Mouse (Mus musculus): ENCODE measurements around the gene Dlg1. TPM values are rescaled to one million over a fixed set of nuclear protein-coding genes. Genes with fewer than 3 reads are reported as not detected.

The Dlg1 gene
- polyA plus RNA-seq, 1 experiment from 2014 or later: 33.0 TPM

DNA sequence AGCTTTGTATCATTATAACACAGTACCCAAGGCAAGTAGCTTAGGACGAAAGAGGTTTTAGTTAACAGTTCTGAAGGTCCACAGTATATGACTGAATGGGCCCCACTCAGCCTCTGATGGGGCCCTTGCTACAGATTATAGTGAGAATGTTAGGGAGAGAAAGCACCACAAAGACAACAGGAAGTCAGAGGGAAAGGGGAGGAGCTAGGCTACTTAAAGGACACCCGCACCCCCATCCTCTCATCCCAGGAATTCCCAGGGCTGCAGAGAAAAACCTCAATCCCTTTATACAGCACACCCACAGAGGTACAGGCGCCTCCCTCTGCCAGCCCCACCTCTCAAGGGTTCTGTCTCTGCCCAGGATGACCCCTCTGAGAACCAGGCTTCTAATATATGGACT lies 32.2 kb upstream of the Dlg1 start:
- Histone ChIP-seq H3K4me3 (no peak overlapping the region), H3K4me1 (peaks cover 10% of the 10 kb centered on the region), H3K27ac (no peak overlapping the region), H3K9me3 (no peaks in the 10 kb centered on the region), H3K36me3 (no peaks in the 10 kb centered on the region), H3K9ac (no peak overlapping the region), H3K27me3 (no peaks in the 10 kb centered on the region), H3K4me2 (no peak overlapping the region)
- no peak for ATAC-seq (ENCODE audit: insufficient number of reproducible peaks, insufficient read depth, low FRiP score, low TSS enrichment, low read depth)
- 65% methylated on average over 3 of the region's 3 CpGs for WGBS

DNA sequence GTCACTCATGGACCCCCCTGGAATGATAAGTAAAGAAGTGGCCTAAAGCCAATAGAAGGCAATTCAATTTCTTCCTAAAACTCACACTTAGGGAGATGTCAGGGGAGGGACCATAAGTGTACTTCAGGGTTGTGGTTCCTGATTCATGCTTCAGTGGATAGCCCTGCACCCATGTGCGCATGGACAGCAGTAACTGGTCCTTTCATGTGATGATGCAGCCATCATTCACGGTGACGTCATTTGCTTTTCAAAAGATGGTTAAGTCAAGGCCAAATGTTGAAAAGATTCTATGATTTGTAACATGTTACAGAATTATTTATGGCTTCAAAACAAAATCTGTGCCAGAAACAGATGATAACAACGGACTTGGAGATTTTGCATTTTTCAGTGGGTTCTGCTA lies 28.9 kb upstream of the Dlg1 start:
- Histone ChIP-seq H3K27ac (no peak overlapping the region), H3K4me1 (peaks cover 9% of the 10 kb centered on the region; the same call in 1 of the 2 replicates), H3K4me3 (no peak overlapping the region), H3K9me3 (no peaks in the 10 kb centered on the region), H3K9ac (no peak overlapping the region), H3K27me3 (no peaks in the 10 kb centered on the region), H3K36me3 (no peaks in the 10 kb centered on the region), H3K4me2 (no peak overlapping the region)
- ATAC-seq (ENCODE audit: insufficient number of reproducible peaks, insufficient read depth, low FRiP score, low TSS enrichment, low read depth): no peak
- 90% methylated on average over 4 of the region's 4 CpGs for WGBS

GRCm38 (mm10) chr16:31638393-31638792 lies 24.9 kb upstream of the Dlg1 start:
- Histone ChIP-seq H3K4me2 (no peak overlapping the region), H3K27me3 (no peaks in the 10 kb centered on the region), H3K27ac (no peak overlapping the region), H3K9ac (no peak overlapping the region), H3K9me3 (no peaks in the 10 kb centered on the region), H3K4me1 (peaks cover 17% of the 10 kb centered on the region), H3K36me3 (no peaks in the 10 kb centered on the region), H3K4me3 (no peak overlapping the region)
- ATAC-seq (ENCODE audit: insufficient number of reproducible peaks, insufficient read depth, low FRiP score, low TSS enrichment, low read depth): no peak
- WGBS: 42% methylated on average over 7 of the region's 7 CpGs

GRCm38 (mm10) chr16:31639946-31640345 lies 23.3 kb upstream of the Dlg1 start:
- H3K36me3 ChIP-seq: no peaks in the 10 kb centered on the region
- no peak overlapping the region for H3K27ac ChIP-seq
- no peaks in the 10 kb centered on the region for H3K27me3 ChIP-seq
- H3K9me3 ChIP-seq: no peaks in the 10 kb centered on the region
- WGBS: 41% methylated on average over 4 of the region's 4 CpGs
- ATAC-seq (ENCODE audit: insufficient number of reproducible peaks, insufficient read depth, low FRiP score, low TSS enrichment, low read depth): no peak
- H3K9ac ChIP-seq: no peak overlapping the region
- H3K4me2 ChIP-seq: no peak overlapping the region
- no peak overlapping the region for H3K4me3 ChIP-seq
- peaks cover 17% of the 10 kb centered on the region for H3K4me1 ChIP-seq

DNA sequence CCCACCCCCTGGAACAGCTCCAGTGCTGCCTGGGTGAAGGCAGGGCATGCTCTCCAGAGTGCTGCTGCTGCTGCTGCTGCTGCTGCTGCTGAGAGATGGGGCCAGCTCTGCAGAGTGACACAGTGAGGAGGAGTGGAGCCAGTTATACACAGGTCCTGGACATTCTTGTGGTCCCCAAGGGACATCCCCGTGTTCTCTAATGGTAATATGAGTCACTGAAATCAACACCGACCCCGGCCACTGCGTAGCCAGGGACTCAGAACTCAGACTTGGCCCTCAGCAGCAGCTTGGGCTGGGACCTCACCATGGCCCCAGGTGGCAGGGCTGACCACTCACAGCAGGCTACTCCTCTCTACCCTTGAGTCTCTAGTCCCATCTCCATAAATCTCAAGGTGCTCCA lies 21.5 kb upstream of the Dlg1 start:
- 0 out of 2 replicates have a peak overlapping the region, but pooled peaks have one; percentile 11 for H3K9ac ChIP-seq
- no peak overlapping the region for H3K27ac ChIP-seq
- 22% methylated on average over 4 of the region's 4 CpGs for WGBS
- peaks cover 17% of the 10 kb centered on the region for H3K4me1 ChIP-seq
- no peaks in the 10 kb centered on the region for H3K27me3 ChIP-seq
- H3K4me2 ChIP-seq: no peak overlapping the region
- H3K9me3 ChIP-seq: no peaks in the 10 kb centered on the region
- no peaks in the 10 kb centered on the region for H3K36me3 ChIP-seq
- H3K4me3 ChIP-seq: no peak overlapping the region
- no peak for ATAC-seq (ENCODE audit: insufficient number of reproducible peaks, insufficient read depth, low FRiP score, low TSS enrichment, low read depth)

GRCm38 (mm10) chr16:31647221-31647620 lies 16.0 kb upstream of the Dlg1 start:
- no peak overlapping the region for H3K4me2 ChIP-seq
- WGBS: 77% methylated on average over 7 of the region's 7 CpGs

DNA sequence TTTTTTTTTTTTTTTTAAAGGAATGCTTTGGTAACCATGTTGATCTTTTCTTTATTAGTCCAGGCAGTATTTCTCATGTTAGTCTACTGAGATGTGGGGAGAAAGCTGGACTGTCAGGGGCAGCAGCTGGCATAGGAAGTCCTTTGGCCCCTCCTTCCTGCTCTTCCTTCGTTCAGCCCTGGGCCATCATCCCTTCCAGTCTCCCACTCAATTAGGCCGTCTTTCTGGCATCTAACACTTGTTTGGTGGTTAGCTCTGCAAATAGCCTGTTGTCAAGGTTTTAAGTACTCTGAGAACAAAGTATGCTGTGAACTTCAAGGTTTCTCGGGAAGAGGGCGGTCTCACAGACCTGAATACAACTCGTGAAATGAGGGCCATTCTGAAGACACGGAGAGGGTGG lies 12.5 kb upstream of the Dlg1 start:
- ATAC-seq (ENCODE audit: insufficient number of reproducible peaks, insufficient read depth, low FRiP score, low TSS enrichment, low read depth): no peak
- no peak overlapping the region for H3K4me2 ChIP-seq
- no peak overlapping the region for H3K4me3 ChIP-seq
- H3K9me3 ChIP-seq: no peaks in the 10 kb centered on the region
- H3K36me3 ChIP-seq: no peaks in the 10 kb centered on the region
- H3K27me3 ChIP-seq: no peaks in the 10 kb centered on the region
- 36% methylated on average over 6 of the region's 6 CpGs for WGBS
- no peak overlapping the region for H3K9ac ChIP-seq
- H3K4me1 ChIP-seq: peaks cover 6% of the 10 kb centered on the region
- H3K27ac ChIP-seq: no peak overlapping the region

More at GRCm38 (mm10) chr16:31647221-31647620, 16.0 kb upstream of the Dlg1 start:
- Histone ChIP-seq H3K4me1 (peaks cover 6% of the 10 kb centered on the region), H3K4me3 (no peak overlapping the region), H3K36me3 (no peaks in the 10 kb centered on the region), H3K9me3 (no peaks in the 10 kb centered on the region), H3K9ac (no peak overlapping the region), H3K27me3 (no peaks in the 10 kb centered on the region), H3K27ac (no peak overlapping the region)
- ATAC-seq (ENCODE audit: insufficient number of reproducible peaks, insufficient read depth, low FRiP score, low TSS enrichment, low read depth): no peak

- ATAC-seq (ENCODE audit: insufficient number of reproducible peaks, insufficient read depth, low FRiP score, low TSS enrichment, low read depth): no peak
- Histone ChIP-seq H3K4me3 (no peak overlapping the region), H3K9me3 (no peaks in the 10 kb centered on the region), H3K36me3 (no peaks in the 10 kb centered on the region), H3K27ac (no peak overlapping the region), H3K9ac (no peak overlapping the region), H3K27me3 (no peaks in the 10 kb centered on the region), H3K4me2 (no peak overlapping the region), H3K4me1 (peaks cover 6% of the 10 kb centered on the region)
- 83% methylated on average over 3 of the region's 3 CpGs for WGBS
These were observed 11.7 kb upstream of the Dlg1 start for GRCm38 (mm10) chr16:31651541-31651940.

- Histone ChIP-seq H3K27me3 (no peaks in the 10 kb centered on the region), H3K4me1 (peaks cover 6% of the 10 kb centered on the region), H3K27ac (no peak overlapping the region), H3K4me2 (no peak overlapping the region), H3K36me3 (no peaks in the 10 kb centered on the region), H3K9ac (no peak overlapping the region), H3K4me3 (no peak overlapping the region), H3K9me3 (no peaks in the 10 kb centered on the region)
- 57% methylated on average over 9 of the region's 9 CpGs for WGBS
- no peak for ATAC-seq (ENCODE audit: insufficient number of reproducible peaks, insufficient read depth, low FRiP score, low TSS enrichment, low read depth)
These were observed 11.0 kb upstream of the Dlg1 start for GRCm38 (mm10) chr16:31652115-31652843.

GRCm38 (mm10) chr16:31653616-31654015 lies 9.6 kb upstream of the Dlg1 start:
- no peak overlapping the region for H3K9ac ChIP-seq
- WGBS: 62% methylated on average over 5 of the region's 5 CpGs
- ATAC-seq (ENCODE audit: insufficient number of reproducible peaks, insufficient read depth, low FRiP score, low TSS enrichment, low read depth): no peak

GRCm38 (mm10) chr16:31654021-31654420 lies 9.2 kb upstream of the Dlg1 start:
- 79% methylated on average over 7 of the region's 7 CpGs for WGBS
- no peaks in the 10 kb centered on the region for H3K27me3 ChIP-seq
- no peak overlapping the region for H3K27ac ChIP-seq
- H3K4me1 ChIP-seq: peaks cover 6% of the 10 kb centered on the region
- no peak for ATAC-seq (ENCODE audit: insufficient number of reproducible peaks, insufficient read depth, low FRiP score, low TSS enrichment, low read depth)
- H3K36me3 ChIP-seq: no peaks in the 10 kb centered on the region
- H3K4me3 ChIP-seq: no peak overlapping the region
- no peak overlapping the region for H3K4me2 ChIP-seq
- H3K9ac ChIP-seq: no peak overlapping the region
- H3K9me3 ChIP-seq: no peaks in the 10 kb centered on the region

More at GRCm38 (mm10) chr16:31653616-31654015, 9.6 kb upstream of the Dlg1 start:
- no peak overlapping the region for H3K4me3 ChIP-seq
- H3K4me1 ChIP-seq: peaks cover 6% of the 10 kb centered on the region
- H3K4me2 ChIP-seq: no peak overlapping the region
- no peaks in the 10 kb centered on the region for H3K9me3 ChIP-seq
- H3K36me3 ChIP-seq: no peaks in the 10 kb centered on the region
- H3K27ac ChIP-seq: no peak overlapping the region
- H3K27me3 ChIP-seq: no peaks in the 10 kb centered on the region

- H3K9me3 ChIP-seq: no peaks in the 10 kb centered on the region
- peaks cover 6% of the 10 kb centered on the region for H3K4me1 ChIP-seq
- WGBS: 67% methylated on average over 2 of the region's 2 CpGs
- no peaks in the 10 kb centered on the region for H3K36me3 ChIP-seq
- H3K4me2 ChIP-seq: no peak overlapping the region
- H3K4me3 ChIP-seq: no peak overlapping the region
- no peak overlapping the region for H3K9ac ChIP-seq
- H3K27me3 ChIP-seq: no peaks in the 10 kb centered on the region
- no peak for ATAC-seq (ENCODE audit: insufficient number of reproducible peaks, insufficient read depth, low FRiP score, low TSS enrichment, low read depth)
- H3K27ac ChIP-seq: no peak overlapping the region
These were observed 7.7 kb upstream of the Dlg1 start for GRCm38 (mm10) chr16:31655531-31655930.
